Mouse (Mus musculus): ENCODE data around the gene Tlcd1.

The Tlcd1 gene

DNA sequence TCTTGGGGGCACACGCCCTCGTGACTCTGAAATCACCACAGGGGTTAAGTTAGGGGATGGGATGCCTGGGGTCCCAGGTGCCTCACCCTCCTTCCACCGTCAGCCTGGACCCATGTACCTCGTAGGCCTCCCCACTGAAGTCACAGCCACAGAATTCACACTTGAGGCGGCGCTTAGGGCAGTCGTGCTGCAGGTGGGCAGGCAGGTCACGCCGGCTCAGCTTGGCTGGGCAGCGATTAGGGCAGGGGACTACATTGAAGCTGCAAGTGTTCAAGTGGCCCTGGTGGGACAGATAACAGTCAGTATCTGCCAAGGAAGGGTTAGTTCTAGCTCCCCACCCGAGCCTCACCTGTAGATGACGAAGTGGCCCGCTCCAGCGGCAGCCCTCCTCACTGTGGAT lies 15.3 kb upstream of the Tlcd1 start:
- no peak for DNase-seq (ENCODE audit: low spot score in 2 of 2)

DNA sequence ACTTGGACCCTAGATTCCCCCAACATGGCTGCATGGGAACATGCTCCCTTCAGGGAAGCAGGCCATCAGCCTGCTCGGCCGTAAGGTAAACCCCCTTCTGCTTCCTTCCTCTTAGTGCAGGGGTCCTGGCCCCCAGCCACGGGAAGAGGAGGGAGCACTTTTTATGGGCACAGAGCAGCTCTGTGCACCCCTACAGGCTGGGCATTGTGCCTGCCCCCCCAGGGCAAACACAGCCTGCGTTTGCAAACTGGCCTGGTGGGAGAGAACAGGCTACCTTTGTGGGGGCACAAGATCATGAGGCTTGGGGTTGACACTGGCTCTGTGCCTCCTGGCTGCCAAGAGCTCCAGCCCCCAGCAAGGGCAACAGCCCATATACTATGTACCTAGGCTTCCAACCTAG lies 14.5 kb upstream of the Tlcd1 start:
- DNase-seq (ENCODE audit: low spot score in 2 of 2), result no peak

DNA sequence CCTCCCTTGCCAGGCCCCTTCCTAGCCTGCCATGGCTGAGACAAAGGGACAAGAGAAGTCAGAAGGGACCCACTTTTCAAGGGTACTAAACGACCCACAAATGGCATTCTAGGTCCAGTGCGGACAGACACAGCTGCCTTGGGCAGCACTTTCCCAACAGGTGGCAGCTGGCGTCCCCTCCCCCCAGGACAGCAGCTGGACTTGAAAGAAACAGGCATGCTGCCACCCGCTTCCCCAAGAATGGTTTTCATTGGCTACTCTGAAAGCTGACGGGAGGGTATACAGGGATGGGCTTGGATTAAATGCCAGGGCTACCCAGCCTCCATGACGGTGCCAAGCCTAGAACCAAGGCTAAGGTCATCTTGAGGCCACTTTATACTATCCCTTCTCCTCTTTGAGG lies 14.0 kb upstream of the Tlcd1 start:
- DNase-seq (ENCODE audit: low spot score in 2 of 2), result peak in 1 of 2 experiments; percentile 36

- DNase-seq (ENCODE audit: low spot score in 2 of 2), result no peak
Measured at GRCm38 (mm10) chr11:78163045-78163444, 13.5 kb upstream of the Tlcd1 start.

DNA sequence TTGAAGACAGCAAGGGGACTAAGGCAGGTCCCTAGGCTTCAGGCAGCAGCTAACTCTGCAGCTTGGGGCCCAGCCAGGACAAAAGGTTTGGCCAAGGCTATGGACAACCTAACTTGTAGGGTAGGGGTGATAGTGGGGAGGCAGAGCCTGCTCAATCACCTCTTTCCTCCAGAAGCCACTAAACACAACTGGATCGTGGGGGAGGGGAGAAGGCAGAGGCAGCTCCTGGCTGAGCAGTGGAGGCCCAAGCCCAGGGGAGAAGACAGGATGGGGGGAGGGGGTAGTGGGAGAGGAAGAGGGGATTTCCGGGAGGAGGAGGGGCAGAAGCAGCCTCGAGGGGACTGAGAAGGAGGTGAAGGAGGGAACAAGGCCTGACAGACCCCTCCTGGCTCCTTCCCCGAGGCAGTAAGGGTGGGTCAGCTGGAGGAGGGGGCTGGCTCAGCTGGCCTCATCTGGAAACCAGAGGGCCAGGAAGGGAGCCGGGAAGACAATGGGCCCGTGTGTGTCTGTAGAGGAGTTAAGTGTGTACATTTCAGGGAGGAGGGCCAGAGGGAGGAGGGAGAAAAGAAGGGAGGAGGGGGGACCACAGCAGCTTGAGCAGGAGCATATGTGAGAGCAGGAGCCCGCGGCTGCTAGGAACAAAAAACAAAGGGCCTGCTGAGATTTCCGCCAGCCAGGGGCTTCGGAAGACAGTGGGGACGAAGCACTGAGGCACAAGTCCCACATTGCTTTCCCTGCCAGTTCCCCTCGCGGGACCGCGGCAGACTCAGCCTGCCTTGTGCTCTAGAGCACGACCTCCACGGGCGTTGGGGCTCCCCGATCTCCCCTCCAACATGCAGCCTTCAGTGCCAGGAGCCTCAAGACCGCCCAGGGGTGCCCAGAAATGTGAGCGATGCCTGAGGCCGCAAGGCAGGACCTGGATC lies 12.6 kb upstream of the Tlcd1 start:
- DNase-seq (ENCODE audit: low spot score in 2 of 2), result no peak

DNA sequence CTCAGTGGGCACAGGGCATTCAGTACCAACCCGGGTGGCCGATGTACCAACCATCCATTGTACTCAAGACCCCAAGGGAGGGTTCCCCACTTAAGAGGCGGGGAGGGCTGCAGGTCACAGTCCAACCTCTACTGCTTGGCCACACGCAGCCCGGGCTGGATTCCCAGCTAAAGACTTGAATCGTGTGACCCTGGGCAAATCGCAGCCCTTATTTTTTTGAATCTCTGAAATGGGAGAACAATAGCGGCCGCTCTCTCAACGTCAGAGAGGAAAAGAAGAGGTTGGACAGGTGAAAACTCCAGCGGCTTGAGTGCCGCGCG lies 11.9 kb upstream of the Tlcd1 start:
- no peak for DNase-seq (ENCODE audit: low spot score in 2 of 2)

- peak in 1 of 2 experiments; percentile 47 for DNase-seq (ENCODE audit: low spot score in 2 of 2)
Measured at GRCm38 (mm10) chr11:78164924-78165760, 11.4 kb upstream of the Tlcd1 start, which contains the start of gene Traf4. Gene Traf4, minus strand, starts transcription at chr11:78165589.

- DNase-seq (ENCODE audit: low spot score in 2 of 2), result no peak
Measured at GRCm38 (mm10) chr11:78165761-78166109, 10.8 kb upstream of the Tlcd1 start.

DNA sequence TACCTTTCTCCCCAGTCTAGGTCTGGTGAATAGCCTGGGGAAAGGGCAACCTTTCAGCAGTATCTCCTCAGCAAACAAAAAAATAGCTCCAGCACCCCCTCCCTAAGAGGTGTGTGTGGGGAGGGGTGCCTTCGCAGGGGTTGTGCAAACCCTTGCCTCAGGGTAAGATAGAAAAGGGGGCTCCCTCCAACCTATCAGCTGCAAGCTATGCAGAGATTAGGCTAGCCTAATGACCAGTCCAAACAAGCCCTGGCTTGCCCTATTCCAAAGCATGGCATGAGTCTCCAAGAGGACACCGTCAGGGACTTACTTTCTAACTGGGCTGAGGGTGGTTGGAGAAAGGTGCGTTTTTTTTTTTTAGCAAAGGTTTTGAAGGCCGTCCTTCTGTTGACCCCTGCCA lies 10.3 kb upstream of the Tlcd1 start:
- no peak for DNase-seq (ENCODE audit: low spot score in 2 of 2)

DNA sequence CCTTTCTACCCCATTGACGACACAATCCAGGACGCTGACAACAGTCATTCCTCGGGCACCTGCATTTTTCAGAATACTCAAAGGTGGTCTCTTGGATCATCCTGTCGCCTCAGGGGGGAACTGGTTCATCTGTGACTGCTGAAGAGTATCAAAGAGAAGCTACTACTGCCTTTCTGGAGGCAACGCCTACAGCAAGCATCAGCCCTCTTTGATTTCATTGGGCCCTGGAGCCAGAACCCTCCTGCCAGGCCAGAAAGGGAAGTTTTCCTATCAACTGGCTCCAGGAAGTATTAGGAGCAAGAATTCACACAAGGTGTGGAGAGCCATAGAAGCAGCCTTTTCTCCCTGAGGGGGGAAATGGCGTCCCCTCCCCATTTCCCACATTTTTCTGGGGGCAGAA lies 9.9 kb upstream of the Tlcd1 start:
- DNase-seq (ENCODE audit: low spot score in 2 of 2), result no peak

GRCm38 (mm10) chr11:78167257-78167959 lies 9.1 kb upstream of the Tlcd1 start:
- DNase-seq (ENCODE audit: low spot score in 2 of 2), result no peak

GRCm38 (mm10) chr11:78168541-78169468 lies 7.7 kb upstream of the Tlcd1 start:
- DNase-seq (ENCODE audit: low spot score in 2 of 2), result no peak

- DNase-seq (ENCODE audit: low spot score in 2 of 2), result no peak
Measured at GRCm38 (mm10) chr11:78170306-78170705, 6.2 kb upstream of the Tlcd1 start.

- no peak for DNase-seq (ENCODE audit: low spot score in 2 of 2)
Measured at GRCm38 (mm10) chr11:78171328-78171727, 5.2 kb upstream of the Tlcd1 start.

GRCm38 (mm10) chr11:78172034-78172747 lies 4.3 kb upstream of the Tlcd1 start:
- DNase-seq (ENCODE audit: low spot score in 2 of 2), result no peak

DNA sequence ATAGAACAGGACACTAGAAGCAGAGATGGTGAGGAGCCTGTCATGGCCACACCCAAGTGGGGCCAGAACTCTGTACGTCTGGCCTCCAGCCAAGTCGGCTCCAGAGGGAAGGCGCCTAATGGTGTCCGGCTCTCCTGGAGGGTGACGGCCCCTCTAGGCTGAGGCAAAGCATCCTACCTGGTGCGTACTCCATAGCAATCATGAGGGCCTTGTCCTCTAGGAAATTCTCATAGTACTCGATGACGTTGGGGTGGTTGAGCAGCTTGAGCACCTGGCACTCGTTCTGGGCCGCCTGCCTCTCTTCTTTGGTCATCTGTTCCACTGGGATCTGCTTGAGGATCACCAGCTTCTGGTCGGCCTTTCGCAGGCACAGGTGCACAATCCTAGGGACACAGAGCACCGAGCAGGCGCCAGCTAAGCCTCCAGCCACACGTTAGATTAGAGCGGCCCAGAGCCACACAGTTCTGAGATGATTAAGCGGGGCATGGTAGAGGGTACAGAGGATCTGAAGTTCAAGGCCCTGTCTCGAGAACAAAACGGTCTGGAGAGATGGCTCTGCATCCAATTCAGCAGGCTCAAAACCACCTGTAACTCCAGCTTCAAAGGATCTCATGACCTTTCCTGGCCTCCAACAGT lies 3.6 kb upstream of the Tlcd1 start:
- no peak for DNase-seq (ENCODE audit: low spot score in 2 of 2)

- DNase-seq (ENCODE audit: low spot score in 2 of 2), result no peak
Measured at GRCm38 (mm10) chr11:78174506-78174905, 2.0 kb upstream of the Tlcd1 start.

- DNase-seq (ENCODE audit: low spot score in 2 of 2), result no peak
Measured at GRCm38 (mm10) chr11:78175771-78176401, 625 bp upstream of the Tlcd1 start.

DNA sequence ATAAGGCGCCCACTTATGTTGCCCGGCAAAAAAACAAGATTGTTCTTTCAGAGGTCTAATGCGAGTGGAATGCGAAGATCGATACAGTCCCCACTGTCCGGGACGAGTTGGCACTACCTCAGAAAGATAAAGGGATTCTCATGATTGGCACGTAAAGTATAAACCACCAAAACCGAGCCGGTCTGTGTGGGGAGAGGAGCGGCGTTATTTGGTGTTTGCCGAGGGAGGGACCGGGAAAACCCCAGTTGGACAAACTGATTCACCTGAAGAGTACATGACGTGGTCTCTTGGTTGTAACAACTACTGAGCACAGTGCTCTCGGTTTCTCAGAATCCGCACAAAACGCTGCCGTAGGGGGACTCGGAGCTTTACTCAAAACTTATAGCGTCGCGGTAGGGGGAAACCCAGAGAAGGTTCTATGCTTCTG lies 407 bp downstream of the Tlcd1 start:
- no peak for DNase-seq (ENCODE audit: low spot score in 2 of 2)

DNA sequence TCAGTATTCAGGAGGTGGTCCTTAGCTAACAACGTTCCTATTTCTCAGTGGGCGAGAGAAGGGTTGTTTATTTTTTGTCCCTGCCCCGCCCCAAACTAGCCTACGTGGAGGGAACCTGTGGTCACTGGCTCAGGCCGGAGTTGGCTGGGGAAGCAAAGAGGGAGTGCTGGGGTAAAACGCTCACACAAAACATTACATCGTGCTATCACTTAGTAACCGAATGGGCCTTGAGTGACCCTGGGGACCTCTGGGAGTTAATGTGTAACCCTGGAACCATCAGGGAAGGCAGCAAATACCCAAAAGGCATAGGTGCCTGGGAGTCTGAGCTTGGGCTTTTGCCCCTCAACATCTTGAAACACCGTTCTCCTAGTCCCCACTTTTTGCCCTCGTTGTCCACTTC lies 926 bp downstream of the Tlcd1 start:
- DNase-seq (ENCODE audit: low spot score in 2 of 2), result no peak
